Mouse (Mus musculus) embryonic facial prominence, embryonic 14.5 days (tissue): ENCODE data around the gene Flrt2. TPM values are rescaled to one million over a fixed set of nuclear protein-coding genes. Genes with fewer than 3 reads are reported as not detected.

Experiments used
- ATAC-seq: fragments of 200-750 bp; cut with Nextera tagmentation; 2 replicates; pipeline ENCODE4 v1.8.0; 2017; ENCODE audit warnings: low read depth, moderate number of reproducible peaks, moderate TSS enrichment
- DNase-seq: peaks from one replicate; pipeline ENCODE4 v3.0.0-alpha.2; 2015; ENCODE audit warnings: low spot score
- H3K27ac ChIP-seq: fragments of 300-500 bp; sonication (generic); replicated peaks from 2 replicates; pipeline ENCODE4 v1.5.1; 2014; ENCODE audit warnings: low read depth, mild to moderate bottlenecking, low read length, moderate library complexity
- H3K27me3 ChIP-seq: fragments of 300-500 bp; sonication (generic); replicated peaks from 2 replicates; pipeline ENCODE4 v1.6.1; 2014; ENCODE audit warnings: low read length; ENCODE audit not compliant: control insufficient read depth, insufficient read depth
- H3K36me3 ChIP-seq: fragments of 300-500 bp; sonication (generic); 2 replicates; pipeline ENCODE4 v1.6.1; 2014; ENCODE audit warnings: low read length, mixed read lengths; ENCODE audit not compliant: control insufficient read depth, insufficient read depth
- H3K4me1 ChIP-seq: fragments of 300-500 bp; sonication (generic); 2 replicates; pipeline ENCODE4 v1.6.1; 2014; ENCODE audit warnings: antibody characterized with exemption, low read length; ENCODE audit not compliant: control insufficient read depth, insufficient read depth
- H3K4me2 ChIP-seq: fragments of 300-500 bp; sonication (generic); 2 replicates; pipeline ENCODE4 v1.6.1; 2014; ENCODE audit warnings: low read depth, mild to moderate bottlenecking, low read length, moderate library complexity, mixed read lengths
- H3K4me3 ChIP-seq: fragments of 300-500 bp; sonication (generic); 2 replicates; pipeline ENCODE4 v1.5.1; 2014; ENCODE audit warnings: low read depth, mild to moderate bottlenecking, low read length
- H3K9ac ChIP-seq: fragments of 300-500 bp; sonication (generic); 2 replicates; pipeline ENCODE4 v1.6.1; 2014; ENCODE audit warnings: low read depth, mild to moderate bottlenecking, low read length, moderate library complexity, mixed read lengths
- H3K9me3 ChIP-seq: fragments of 300-500 bp; sonication (generic); 2 replicates; pipeline ENCODE4 v1.6.1; 2016; ENCODE audit warnings: low read length; ENCODE audit not compliant: control insufficient read depth
- WGBS: fragments of 180-500 bp; shearing (Covaris S2); extraction: QIAGEN DNeasy Blood & Tissue Kit; methylation state at CpG from one replicate; pipeline ENCODE4 v1.1.7; 2014; 5-methylcytosine and 5-hydroxymethylcytosine counted together
- polyA plus RNA-seq: library from polyadenylated mRNA; unstranded; fragments of >200 nt; fragmentation: Nextera tagmentation; extraction: Ambion mirVana; gene quantifications from 2 replicates; pipeline ENCODE4 v1.2.1, GENCODE M21; 2014

Flrt2 gene
- polyA plus RNA-seq, 1 experiment from 2014 or later = 42.9 TPM

GRCm38 (mm10) chr12:95700746-95701145, 8.7 kb downstream of the Flrt2 start:
- ATAC-seq (no peak), DNase-seq (peak; percentile 69)
- H3K36me3 ChIP-seq = peaks cover 12% of the 10 kb centered on the region
- peaks cover 11% of the 10 kb centered on the region for H3K4me1 ChIP-seq
- no peak overlapping the region for H3K27ac ChIP-seq
- H3K9me3 ChIP-seq = no peaks in the 10 kb centered on the region
- no peak overlapping the region for H3K9ac ChIP-seq
- WGBS = 61% methylated on average over 2 of the region's 2 CpGs
- H3K27me3 ChIP-seq = no peaks in the 10 kb centered on the region
- no peak overlapping the region for H3K4me3 ChIP-seq
- no peak overlapping the region for H3K4me2 ChIP-seq

GRCm38 (mm10) chr12:95701580-95701979, 9.6 kb downstream of the Flrt2 start:
- Histone ChIP-seq H3K9me3 (no peaks in the 10 kb centered on the region), H3K27me3 (no peaks in the 10 kb centered on the region), H3K4me3 (no peak overlapping the region), H3K4me2 (no peak overlapping the region), H3K27ac (no peak overlapping the region), H3K36me3 (peaks cover 12% of the 10 kb centered on the region), H3K4me1 (peaks cover 11% of the 10 kb centered on the region), H3K9ac (no peak overlapping the region)
- ATAC-seq (no peak), DNase-seq (no peak)

GRCm38 (mm10) chr12:95705006-95705405, 13.0 kb downstream of the Flrt2 start:
- 85% methylated on average over 3 of the region's 3 CpGs for WGBS
- DNase-seq (no peak), ATAC-seq (no peak)
- H3K4me1 ChIP-seq = no peaks in the 10 kb centered on the region
- no peak overlapping the region for H3K4me2 ChIP-seq
- H3K36me3 ChIP-seq = peaks cover 12% of the 10 kb centered on the region
- H3K9ac ChIP-seq = no peak overlapping the region
- no peak overlapping the region for H3K4me3 ChIP-seq
- no peaks in the 10 kb centered on the region for H3K27me3 ChIP-seq
- no peak overlapping the region for H3K27ac ChIP-seq
- no peaks in the 10 kb centered on the region for H3K9me3 ChIP-seq

- Histone ChIP-seq H3K27me3 (no peaks in the 10 kb centered on the region), H3K27ac (no peak overlapping the region), H3K9ac (no peak overlapping the region), H3K36me3 (no peaks in the 10 kb centered on the region), H3K4me1 (no peaks in the 10 kb centered on the region; the same call in 1 of the 2 replicates), H3K4me2 (no peak overlapping the region), H3K9me3 (no peaks in the 10 kb centered on the region), H3K4me3 (no peak overlapping the region)
- 94% methylated on average over 2 of the region's 2 CpGs for WGBS
- no peak for ATAC-seq
- no peak for DNase-seq
Measured at GRCm38 (mm10) chr12:95723265-95723664, 31.2 kb downstream of the Flrt2 start.

GRCm38 (mm10) chr12:95734075-95734474, 42.0 kb downstream of the Flrt2 start:
- 64% methylated on average over 1 of the region's 1 CpGs for WGBS
- Histone ChIP-seq H3K4me1 (peaks cover 17% of the 10 kb centered on the region), H3K9me3 (no peaks in the 10 kb centered on the region), H3K36me3 (peaks cover 9% of the 10 kb centered on the region), H3K4me2 (no peak overlapping the region), H3K27ac (no peak overlapping the region), H3K27me3 (no peaks in the 10 kb centered on the region), H3K4me3 (no peak overlapping the region), H3K9ac (no peak overlapping the region)
- ATAC-seq (no peak), DNase-seq (peak; percentile 41)

GRCm38 (mm10) chr12:95737571-95737970, 45.5 kb downstream of the Flrt2 start:
- Histone ChIP-seq H3K27me3 (no peaks in the 10 kb centered on the region), H3K4me3 (no peak overlapping the region), H3K4me1 (peaks cover 17% of the 10 kb centered on the region), H3K4me2 (no peak overlapping the region), H3K9me3 (no peaks in the 10 kb centered on the region), H3K27ac (no peak overlapping the region), H3K36me3 (peaks cover 6% of the 10 kb centered on the region; the same call in 1 of the 2 replicates), H3K9ac (no peak overlapping the region)
- WGBS = 70% methylated on average over 8 of the region's 8 CpGs
- DNase-seq (no peak), ATAC-seq (no peak)

GRCm38 (mm10) chr12:95738031-95738430, 46.0 kb downstream of the Flrt2 start:
- H3K4me2 ChIP-seq = no peak overlapping the region
- WGBS = 70% methylated on average over 5 of the region's 5 CpGs

GRCm38 (mm10) chr12:95738491-95739135, 46.6 kb downstream of the Flrt2 start:
- Histone ChIP-seq H3K9me3 (no peaks in the 10 kb centered on the region), H3K9ac (no peak overlapping the region), H3K27me3 (no peaks in the 10 kb centered on the region), H3K36me3 (peaks cover 6% of the 10 kb centered on the region; the same call in 1 of the 2 replicates), H3K4me1 (peaks cover 17% of the 10 kb centered on the region), H3K27ac (no peak overlapping the region; the same call in 1 of the 2 replicates), H3K4me2 (no peak overlapping the region), H3K4me3 (no peak overlapping the region)
- WGBS = 56% methylated on average over 7 of the region's 7 CpGs
- ATAC-seq (no peak), DNase-seq (no peak)

More at GRCm38 (mm10) chr12:95738031-95738430, 46.0 kb downstream of the Flrt2 start:
- H3K9ac ChIP-seq = no peak overlapping the region
- H3K27ac ChIP-seq = no peak overlapping the region
- peaks cover 6% of the 10 kb centered on the region; the same call in 1 of the 2 replicates for H3K36me3 ChIP-seq
- no peak for ATAC-seq
- peaks cover 17% of the 10 kb centered on the region for H3K4me1 ChIP-seq
- H3K9me3 ChIP-seq = no peaks in the 10 kb centered on the region
- no peak for DNase-seq
- no peaks in the 10 kb centered on the region for H3K27me3 ChIP-seq
- H3K4me3 ChIP-seq = no peak overlapping the region

- no peak for DNase-seq
- 0 out of 2 replicates have a peak, but pooled peaks cover 6% of the 10 kb centered on the region for H3K36me3 ChIP-seq
- no peak overlapping the region for H3K9ac ChIP-seq
- ATAC-seq = no peak
- no peak overlapping the region for H3K4me3 ChIP-seq
- H3K4me2 ChIP-seq = no peak overlapping the region
- no peaks in the 10 kb centered on the region for H3K27me3 ChIP-seq
- no peaks in the 10 kb centered on the region for H3K9me3 ChIP-seq
- H3K4me1 ChIP-seq = peaks cover 13% of the 10 kb centered on the region
- WGBS = 71% methylated on average over 5 of the region's 5 CpGs
- H3K27ac ChIP-seq = no peak overlapping the region
Measured at GRCm38 (mm10) chr12:95739739-95740138, 47.7 kb downstream of the Flrt2 start.
